Mouse (Mus musculus) lung, adult 2 months (tissue): ENCODE measurements around the gene F2. TPM values are rescaled to one million over a fixed set of nuclear protein-coding genes. Genes with fewer than 3 reads are reported as not detected.

ENCODE experiments used
- DNase-seq: peaks from one replicate; pipeline ENCODE4 v3.0.0; 2022
- H3K4me1 ChIP-seq: fragments of 200-500 bp; 2 replicates; pipeline ENCODE4 v1.6.1; 2011; ENCODE audit warnings: low read length; ENCODE audit not compliant: control insufficient read depth, insufficient read depth
- H3K4me3 ChIP-seq: fragments of 200-500 bp; replicated peaks from 2 replicates; pipeline ENCODE3; 2011; ENCODE audit warnings: low read depth, mild to moderate bottlenecking, control low read depth, low read length; ENCODE audit errors: extremely low read depth
- CTCF ChIP-seq: fragments of 200-500 bp; IDR thresholded peaks from 2 replicates; pipeline ENCODE4 v1.5.1; 2011; ENCODE audit warnings: mild to moderate bottlenecking, low read length, control low read depth; ENCODE audit not compliant: insufficient read depth
- POLR2A ChIP-seq: fragments of 200-500 bp; IDR thresholded peaks from 2 replicates; pipeline ENCODE4 v1.6.1; 2011; ENCODE audit warnings: low read depth, mild to moderate bottlenecking, control low read depth, low read length, borderline replicate concordance; ENCODE audit errors: extremely low read depth
- WGBS: fragments of 180-500 bp; shearing (Covaris S2); methylation state at CpG from one replicate; pipeline ENCODE4 v1.1.7; 2018; 5-methylcytosine and 5-hydroxymethylcytosine counted together
- polyA plus RNA-seq: library from polyadenylated mRNA; depleted of rRNA; stranded (reverse); fragments of >200 nt; gene quantifications from 2 replicates; pipeline ENCODE4 v1.2.3, GENCODE M21; 2012

Gene F2
- polyA plus RNA-seq, 1 experiment: 1.2 TPM

GRCm38 (mm10) chr2:91650360-91650995 lies 14.3 kb upstream of the F2 start:
- TF ChIP-seq POLR2A (no peak), CTCF (no peak)
- WGBS: 5% methylated on average over 16 of the region's 16 CpGs
- Histone ChIP-seq H3K4me1 (peaks cover 4% of the 10 kb centered on the region; the same call in 1 of the 2 replicates), H3K4me3 (peak overlapping the region; percentile 98)
- no peak for DNase-seq

GRCm38 (mm10) chr2:91649553-91650359 lies 13.5 kb upstream of the F2 start, which contains the start of the genes Zfp408 and Arhgap1:
TSS of gene Zfp408 (minus strand) at chr2:91649791.
TSS of gene Arhgap1 (plus strand) at chr2:91649860.
- H3K4me3 ChIP-seq: peak within 1 kb of the TSS; percentile 98
- WGBS: under 1% methylated on average over 44 of the region's 44 CpGs
- TF ChIP-seq CTCF: no peak
- TF ChIP-seq POLR2A: peak; percentile 74; the same call in 1 of the 2 replicates
- DNase-seq: peak; percentile 95
- H3K4me1 ChIP-seq: 0 out of 2 replicates have a peak, but pooled peaks cover 2% of the 10 kb centered on the region

- peak; percentile 24 for DNase-seq
- WGBS: 4% methylated on average over 15 of the region's 15 CpGs
- TF ChIP-seq POLR2A: no peak
- no peak for TF ChIP-seq CTCF
- H3K4me1 ChIP-seq: 0 out of 2 replicates have a peak, but pooled peaks cover 2% of the 10 kb centered on the region
- peak overlapping the region; percentile 98 for H3K4me3 ChIP-seq
Observed at GRCm38 (mm10) chr2:91649152-91649551, 12.9 kb upstream of the F2 start.

GRCm38 (mm10) chr2:91646733-91647132 lies 10.5 kb upstream of the F2 start:
- Histone ChIP-seq H3K4me1 (0 out of 2 replicates have a peak, but pooled peaks cover under 1% of the 10 kb centered on the region), H3K4me3 (no peak overlapping the region)
- DNase-seq: peak; percentile 50
- WGBS: 34% methylated on average over 1 of the region's 1 CpGs
- TF ChIP-seq CTCF: peak; percentile 75
- TF ChIP-seq POLR2A: no peak

GRCm38 (mm10) chr2:91645811-91646210 lies 9.6 kb upstream of the F2 start:
- no peak for DNase-seq
- WGBS: 86% methylated on average over 11 of the region's 11 CpGs
- no peaks in the 10 kb centered on the region for H3K4me1 ChIP-seq

GRCm38 (mm10) chr2:91645354-91645753 lies 9.1 kb upstream of the F2 start:
- TF ChIP-seq POLR2A: no peak
- TF ChIP-seq CTCF: no peak
- no peak for DNase-seq
- no peak overlapping the region for H3K4me3 ChIP-seq
- H3K4me1 ChIP-seq: no peaks in the 10 kb centered on the region
- WGBS: 97% methylated on average over 15 of the region's 15 CpGs

More at GRCm38 (mm10) chr2:91645811-91646210, 9.6 kb upstream of the F2 start:
- H3K4me3 ChIP-seq: no peak overlapping the region
- TF ChIP-seq CTCF: no peak

GRCm38 (mm10) chr2:91644021-91644420 lies 7.8 kb upstream of the F2 start:
- DNase-seq: no peak
- no peaks in the 10 kb centered on the region for H3K4me1 ChIP-seq
- no peak overlapping the region for H3K4me3 ChIP-seq
- WGBS: 92% methylated on average over 11 of the region's 11 CpGs
- TF ChIP-seq CTCF (no peak), POLR2A (no peak)

GRCm38 (mm10) chr2:91642825-91643415 lies 6.7 kb upstream of the F2 start:
- no peaks in the 10 kb centered on the region for H3K4me1 ChIP-seq

GRCm38 (mm10) chr2:91638931-91639330 lies 2.7 kb upstream of the F2 start:
- no peak for DNase-seq
- Histone ChIP-seq H3K4me1 (no peaks in the 10 kb centered on the region), H3K4me3 (no peak overlapping the region)
- TF ChIP-seq CTCF (no peak), POLR2A (no peak)
- WGBS: 57% methylated on average over 6 of the region's 6 CpGs

More at GRCm38 (mm10) chr2:91642825-91643415, 6.7 kb upstream of the F2 start:
- no peak for TF ChIP-seq CTCF
- TF ChIP-seq POLR2A: no peak
- no peak overlapping the region for H3K4me3 ChIP-seq
- WGBS: 82% methylated on average over 2 of the region's 2 CpGs
- no peak for DNase-seq
